Mouse (Mus musculus) left cerebral cortex, postnatal 4 days (tissue): ENCODE measurements around the gene Srrd. TPM values are rescaled to one million over a fixed set of nuclear protein-coding genes. Genes with fewer than 3 reads are reported as not detected.

Experiments used
- DNase-seq: peaks from one replicate; pipeline ENCODE4 v3.0.0-alpha.2; 2022
- intact Hi-C: fragments of 180-260 bp; cut with DNase I; formaldehyde crosslinking; loops from one replicate; pipeline ENCODE4 v1.15.1; 2025
- total RNA-seq, 2 experiments: library from RNA; stranded (reverse); gene quantifications; 2 replicates each; pipeline ENCODE4 v1.2.3; 2021

Gene Srrd
- total RNA-seq, 2 experiments from 2014 or later = 30.7 to 34.4 TPM

- intact Hi-C loops = no loop called here
- DNase-seq = no peak
Measured at GRCm38 (mm10) chr5:112359520-112359919, 16.7 kb upstream of the Srrd start.

- intact Hi-C loops = no loop called here
- DNase-seq = no peak
Measured at GRCm38 (mm10) chr5:112356322-112356721, 13.5 kb upstream of the Srrd start.

GRCm38 (mm10) chr5:112355910-112356309 is 13.1 kb upstream of the Srrd start, which contains the start of gene Gm6583:
Gm6583 (minus strand) TSS chr5:112356033.
- no peak for DNase-seq
- intact Hi-C loops = no loop called here

GRCm38 (mm10) chr5:112355493-112355892 is 12.7 kb upstream of the Srrd start:
- intact Hi-C loops = no loop called here

GRCm38 (mm10) chr5:112349169-112349568 is 6.3 kb upstream of the Srrd start:
- intact Hi-C loops = no loop called here
- DNase-seq = peak; percentile 70

More at GRCm38 (mm10) chr5:112355493-112355892, 12.7 kb upstream of the Srrd start:
- no peak for DNase-seq

GRCm38 (mm10) chr5:112346211-112346965 is 3.5 kb upstream of the Srrd start:
- DNase-seq = no peak
- intact Hi-C loops = no loop called here

- intact Hi-C loops = no loop called here
- peak; percentile 30 for DNase-seq
Measured at GRCm38 (mm10) chr5:112344092-112344960, 1.5 kb upstream of the Srrd start.

GRCm38 (mm10) chr5:112343205-112343595 is 360 bp upstream of the Srrd start:
- intact Hi-C loops = loop anchor here (2.0 kb wide), 1 partner anchor 16 kb away; the partner anchor contains the start of gene Tfip11
- DNase-seq = no peak

GRCm38 (mm10) chr5:112339215-112339614 is 3.6 kb downstream of the Srrd start:
- no peak for DNase-seq
- intact Hi-C loops = loop anchor here (5.0 to 10.0 kb wide), 2 partner anchors 86 to 97 kb away; no protein-coding TSS in a partner anchor

GRCm38 (mm10) chr5:112337004-112337403 is 5.8 kb downstream of the Srrd start:
- no peak for DNase-seq
- intact Hi-C loops = loop anchor here (5.0 to 10.0 kb wide), 2 partner anchors 88 to 95 kb away; no protein-coding TSS in a partner anchor

- peak; percentile 58 for DNase-seq
- intact Hi-C loops = loop anchor here (5.0 to 10.0 kb wide), 2 partner anchors 89 to 93 kb away; no protein-coding TSS in a partner anchor
Measured at GRCm38 (mm10) chr5:112335473-112335872, 7.4 kb downstream of the Srrd start.

GRCm38 (mm10) chr5:112329805-112330564 is 12.9 kb downstream of the Srrd start:
- intact Hi-C loops = loop anchor here (10.0 kb wide), 2 partner anchors 95 to 105 kb away; no protein-coding TSS in a partner anchor
- no peak for DNase-seq

GRCm38 (mm10) chr5:112327854-112328253 is 15.0 kb downstream of the Srrd start:
- no peak for DNase-seq
- intact Hi-C loops = loop anchor here (2.0 to 10.0 kb wide), 2 partner anchors 15 to 103 kb away; partner anchors contain the start of genes Hps4 and Srrd

- intact Hi-C loops = loop anchor here (2.0 to 10.0 kb wide), 2 partner anchors 16 to 102 kb away; partner anchors contain the start of genes Hps4 and Srrd
- no peak for DNase-seq
Measured at GRCm38 (mm10) chr5:112326446-112327009, 16.3 kb downstream of the Srrd start.

- intact Hi-C loops = loop anchor here (2.0 to 10.0 kb wide), 2 partner anchors 17 to 101 kb away; partner anchors contain the start of genes Hps4 and Srrd
- DNase-seq = peak; percentile 98
Measured at GRCm38 (mm10) chr5:112325546-112326445, 17.0 kb downstream of the Srrd start, which contains the start of gene Tfip11. Tfip11 (plus strand) TSS chr5:112326358.

- DNase-seq = no peak
- intact Hi-C loops = loop anchor here (10.0 kb wide), 1 partner anchor 100 kb away; no protein-coding TSS in a partner anchor
Measured at GRCm38 (mm10) chr5:112324637-112325545, 17.9 kb downstream of the Srrd start.

- no peak for DNase-seq
- intact Hi-C loops = loop anchor here (10.0 kb wide), 1 partner anchor 98 kb away; no protein-coding TSS in a partner anchor
Measured at GRCm38 (mm10) chr5:112323246-112323645, 19.6 kb downstream of the Srrd start.
